Mouse (Mus musculus): ENCODE results near the gene Igf1r.

Gene Igf1r

GRCm38 (mm10) chr7:67958045-67958444 lies 5.4 kb downstream of the Igf1r start:
- DNase-seq (ENCODE audit: low spot score): peak; percentile 53

GRCm38 (mm10) chr7:67960701-67961100 lies 8.1 kb downstream of the Igf1r start:
- no peak for DNase-seq (ENCODE audit: low spot score)

GRCm38 (mm10) chr7:67961567-67962267 lies 9.1 kb downstream of the Igf1r start:
- DNase-seq (ENCODE audit: low spot score): peak; percentile 87

DNA sequence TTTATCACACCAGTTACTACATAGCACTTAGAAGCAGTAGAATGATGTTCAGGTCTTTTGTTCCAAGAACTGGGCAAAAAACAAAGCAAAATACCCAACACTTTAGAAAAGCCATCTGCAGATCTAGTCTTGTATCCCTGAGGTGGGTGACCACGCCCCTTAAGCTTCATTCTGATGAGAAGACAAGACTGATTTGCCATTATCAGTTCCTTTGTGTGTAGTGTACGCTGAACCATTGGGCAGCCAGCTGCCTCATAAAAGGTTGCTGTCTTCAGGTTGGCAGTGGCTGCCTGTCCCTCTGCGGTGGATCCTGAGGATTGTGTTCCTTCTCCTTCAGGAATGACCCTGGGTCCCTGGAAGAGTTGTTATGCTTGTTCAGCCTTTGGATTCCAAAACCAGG lies 11.1 kb downstream of the Igf1r start:
- DNase-seq (ENCODE audit: low spot score): no peak

GRCm38 (mm10) chr7:67968394-67968793 lies 15.8 kb downstream of the Igf1r start:
- peak; percentile 18 for DNase-seq (ENCODE audit: low spot score)

- no peak for DNase-seq (ENCODE audit: low spot score)
These were observed 16.4 kb downstream of the Igf1r start for GRCm38 (mm10) chr7:67969076-67969475.

DNA sequence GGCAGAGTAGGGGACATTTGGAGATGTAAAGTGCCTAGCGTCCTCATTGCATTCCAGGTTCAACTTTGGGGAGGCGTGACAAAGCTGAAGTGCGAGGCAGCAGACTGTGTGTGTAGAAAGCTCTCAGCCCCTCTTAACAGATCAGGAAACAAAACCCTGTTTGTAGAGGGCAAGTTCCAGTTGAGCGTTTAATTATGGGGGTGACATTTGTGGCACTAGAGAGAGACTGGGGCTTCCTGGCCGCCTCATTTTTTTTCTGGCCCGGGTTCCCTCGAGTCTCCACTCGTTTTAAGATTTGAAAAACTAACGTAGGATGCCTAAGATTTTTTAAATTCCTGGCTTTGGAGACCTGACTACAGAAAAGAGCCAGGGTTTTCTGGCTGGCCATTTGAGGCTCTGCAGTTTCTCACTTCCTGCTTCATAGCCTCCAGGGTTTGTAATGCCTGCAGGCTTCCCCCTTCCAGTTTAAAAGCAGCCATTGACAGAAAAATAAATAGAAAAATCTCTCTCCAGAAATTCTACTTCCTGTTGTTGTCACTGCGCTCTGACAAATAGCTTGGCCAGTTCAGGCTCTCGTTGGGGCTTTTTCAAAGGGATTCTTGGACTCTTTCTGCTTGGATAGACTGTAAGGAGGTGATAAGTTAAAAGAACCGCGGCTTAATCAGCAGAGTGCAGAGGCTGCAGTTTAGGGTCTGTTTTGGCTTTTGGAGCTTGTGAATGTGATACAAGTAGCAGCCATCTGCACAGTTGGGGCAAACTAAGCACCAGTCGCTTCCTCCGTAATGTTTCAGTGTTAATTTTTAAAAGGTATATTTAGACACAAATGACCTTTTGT lies 20.8 kb downstream of the Igf1r start:
- peak; percentile 39 for DNase-seq (ENCODE audit: low spot score)

DNA sequence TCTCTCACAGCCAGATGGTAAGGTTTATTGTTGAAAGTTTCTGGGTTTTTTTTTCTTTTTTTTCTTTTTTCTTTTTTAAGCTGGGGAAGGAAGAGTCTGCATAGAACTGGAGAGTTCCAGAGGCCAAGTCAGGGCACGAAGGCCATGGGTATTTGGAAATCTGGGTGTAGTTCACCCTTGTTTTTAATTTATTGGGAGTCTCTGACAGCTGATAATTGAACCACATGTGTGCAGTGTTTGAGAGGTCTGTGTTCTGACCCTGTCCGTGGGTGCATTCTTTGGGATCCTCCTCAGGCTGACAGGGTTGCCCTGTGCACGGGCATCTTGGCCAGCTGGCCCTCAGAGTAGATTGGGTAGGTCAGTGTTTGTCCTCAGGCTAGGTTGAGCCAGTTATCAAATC lies 29.3 kb downstream of the Igf1r start:
- no peak for DNase-seq (ENCODE audit: low spot score)

DNA sequence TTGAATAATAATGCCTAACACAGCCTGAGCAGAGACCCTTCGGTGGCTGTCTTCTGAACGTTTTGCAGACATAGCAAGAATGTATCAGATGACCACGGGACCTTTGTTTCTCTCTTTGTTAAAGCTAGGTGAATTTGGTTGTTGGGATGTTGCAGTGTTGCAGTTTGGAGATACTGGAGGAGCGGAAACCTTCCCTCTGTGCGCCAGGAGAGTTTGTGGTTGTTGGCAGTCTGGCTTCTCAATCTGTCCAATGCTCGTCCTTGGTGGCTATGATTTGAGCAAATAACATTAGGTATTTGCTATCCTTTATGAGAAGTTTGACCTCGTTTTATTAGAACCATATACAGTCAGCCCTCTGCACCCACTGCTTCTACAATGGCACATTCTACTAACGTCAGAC lies 30.2 kb downstream of the Igf1r start:
- no peak for DNase-seq (ENCODE audit: low spot score)

- no peak for DNase-seq (ENCODE audit: low spot score)
These were observed 30.8 kb downstream of the Igf1r start for GRCm38 (mm10) chr7:67983451-67983850.

GRCm38 (mm10) chr7:67985003-67985416 lies 32.4 kb downstream of the Igf1r start:
- no peak for DNase-seq (ENCODE audit: low spot score)

DNA sequence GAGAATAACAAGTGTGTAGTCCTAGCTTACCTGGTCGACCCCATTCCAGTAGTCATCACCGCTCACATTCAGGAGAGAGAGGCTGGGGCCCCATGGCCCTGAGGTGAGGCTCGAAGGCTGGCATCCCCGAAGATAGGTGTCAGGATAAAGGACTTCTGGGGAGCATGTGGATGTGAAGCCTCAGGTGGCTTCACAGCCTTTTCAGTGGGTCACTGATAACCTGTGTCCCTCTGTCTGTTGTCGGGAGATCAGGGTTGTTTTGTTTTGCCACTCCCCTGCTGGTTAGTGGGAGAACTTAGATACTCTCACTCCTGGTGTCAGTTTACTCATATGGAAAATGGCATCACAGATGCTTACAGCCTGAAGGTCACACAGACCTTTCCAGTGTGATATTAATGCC lies 32.9 kb downstream of the Igf1r start:
- no peak for DNase-seq (ENCODE audit: low spot score)

GRCm38 (mm10) chr7:67986277-67986676 lies 33.6 kb downstream of the Igf1r start:
- DNase-seq (ENCODE audit: low spot score): no peak

DNA sequence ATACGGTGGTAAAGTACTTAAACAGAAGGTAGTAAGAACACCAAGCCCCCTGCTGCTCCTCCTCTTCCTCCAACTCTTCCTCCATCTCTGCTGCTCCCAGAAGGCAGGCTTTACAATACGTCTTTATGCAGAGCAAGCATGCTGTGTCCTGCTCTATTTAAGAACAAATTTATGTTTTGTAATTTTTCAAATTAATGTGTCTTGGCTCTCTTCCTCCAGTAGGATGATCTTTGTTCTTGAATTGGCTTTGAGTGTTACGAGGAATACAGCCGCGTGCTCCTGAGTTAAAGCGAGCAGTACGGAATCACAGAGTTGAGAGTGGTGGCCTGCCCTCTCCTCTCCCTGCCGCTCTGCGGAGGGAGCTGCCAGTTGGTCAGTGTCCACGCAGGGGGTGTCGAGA lies 34.2 kb downstream of the Igf1r start:
- no peak for DNase-seq (ENCODE audit: low spot score)

- DNase-seq (ENCODE audit: low spot score): no peak
These were observed 36.7 kb downstream of the Igf1r start for GRCm38 (mm10) chr7:67989376-67989775.

DNA sequence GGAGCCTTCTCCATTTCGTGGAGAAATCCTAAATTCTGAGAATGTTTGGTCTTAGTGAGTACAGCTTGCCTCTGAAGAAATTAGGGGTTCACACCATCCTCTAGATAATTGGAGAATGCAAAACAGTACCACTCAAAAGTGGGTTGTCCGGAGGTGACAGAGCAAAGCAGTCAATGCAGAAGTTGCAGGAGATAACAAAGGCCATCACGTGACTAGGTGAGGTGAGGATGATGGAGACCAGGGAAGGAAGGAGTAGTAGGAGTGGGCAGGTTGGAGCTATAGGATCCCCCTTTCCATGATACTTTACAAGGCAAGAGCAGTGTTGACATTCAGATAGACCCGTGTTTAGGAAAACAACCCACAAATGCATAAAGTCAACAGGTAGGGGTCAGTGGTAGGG lies 41.0 kb downstream of the Igf1r start:
- no peak for DNase-seq (ENCODE audit: low spot score)

DNA sequence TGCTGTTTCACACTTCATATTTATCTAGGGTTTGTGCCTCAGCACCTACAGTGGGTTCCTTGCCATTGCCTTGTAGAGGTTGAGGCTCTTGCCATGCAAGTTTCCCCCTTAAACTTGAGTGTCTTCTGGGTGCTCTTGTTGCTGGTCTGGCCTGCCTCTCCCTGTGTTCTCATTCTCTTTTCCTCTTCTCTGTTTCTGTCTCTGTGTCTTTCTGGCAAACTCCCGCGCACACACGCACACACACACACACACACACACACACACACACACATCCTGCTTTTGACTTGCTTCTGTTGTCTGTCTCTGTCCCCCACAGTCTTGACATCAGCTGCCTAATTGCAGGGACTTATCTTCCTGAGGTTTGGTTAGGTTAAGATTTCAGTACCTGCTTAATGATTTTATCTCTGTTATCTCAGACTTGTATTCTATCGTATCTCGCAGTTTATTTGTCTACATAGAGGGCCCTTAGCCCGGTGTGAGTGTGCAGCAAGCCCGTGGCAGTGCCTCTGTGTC lies 41.8 kb downstream of the Igf1r start:
- DNase-seq (ENCODE audit: low spot score): no peak

GRCm38 (mm10) chr7:67995276-67995675 lies 42.6 kb downstream of the Igf1r start:
- DNase-seq (ENCODE audit: low spot score): no peak

DNA sequence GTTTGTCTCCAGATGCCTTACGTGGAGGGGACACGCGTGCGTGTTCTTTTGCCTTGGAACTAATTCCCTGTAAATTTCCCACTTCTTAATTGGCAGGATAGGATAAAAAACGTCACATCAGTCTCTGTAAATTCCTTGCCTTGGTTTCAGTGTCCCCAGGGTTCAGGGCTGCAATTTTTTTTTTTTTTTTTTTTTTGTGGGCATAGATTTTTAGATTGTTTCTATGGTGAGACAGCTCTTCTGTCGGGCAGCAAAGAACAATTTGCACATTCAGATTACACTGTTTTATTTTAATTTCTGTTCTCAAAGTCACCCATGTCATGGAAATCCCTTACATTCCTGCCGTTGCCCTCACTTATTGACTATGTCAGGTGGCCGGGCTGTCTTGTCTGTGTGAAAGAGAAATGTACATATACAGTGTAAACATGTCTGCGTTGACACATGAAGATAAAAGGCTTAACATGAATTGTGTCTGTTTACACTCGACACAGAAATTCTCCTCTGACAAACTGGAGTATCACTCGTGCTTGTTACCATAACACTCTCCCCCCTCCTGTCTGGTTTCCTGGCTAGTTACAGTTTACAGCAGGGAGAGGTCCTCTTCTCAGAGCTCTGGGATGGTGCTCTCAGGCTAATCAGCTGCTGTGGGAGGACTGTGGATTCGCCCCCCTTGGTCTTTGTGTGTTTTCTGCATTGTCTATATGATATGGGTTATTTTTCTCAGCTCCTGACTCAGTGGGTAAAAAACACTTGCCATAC lies 43.8 kb downstream of the Igf1r start:
- DNase-seq (ENCODE audit: low spot score): peak; percentile 30

GRCm38 (mm10) chr7:68001269-68001668 lies 48.6 kb downstream of the Igf1r start:
- no peak for DNase-seq (ENCODE audit: low spot score)

DNA sequence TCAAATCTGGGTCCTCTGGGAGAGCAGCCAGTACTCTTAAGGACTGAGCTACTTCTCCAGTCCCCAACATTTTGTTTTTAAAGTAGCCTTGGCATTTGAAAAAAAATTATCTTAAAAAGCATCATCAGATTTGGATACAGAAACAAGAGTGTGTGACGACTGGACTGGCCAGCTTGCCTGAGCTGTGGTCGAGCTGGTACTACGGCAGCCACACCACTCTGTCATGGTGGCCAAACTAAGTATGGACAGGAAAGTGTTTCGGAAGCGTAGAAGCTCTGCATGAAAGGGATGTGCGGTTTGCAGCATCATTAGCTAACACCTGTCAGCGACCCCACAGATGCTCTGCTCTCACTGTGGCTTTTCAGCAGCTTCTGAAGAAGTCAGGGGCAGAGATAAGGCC lies 53.4 kb downstream of the Igf1r start:
- no peak for DNase-seq (ENCODE audit: low spot score)

GRCm38 (mm10) chr7:68006496-68006895 lies 53.9 kb downstream of the Igf1r start:
- DNase-seq (ENCODE audit: low spot score): no peak

DNA sequence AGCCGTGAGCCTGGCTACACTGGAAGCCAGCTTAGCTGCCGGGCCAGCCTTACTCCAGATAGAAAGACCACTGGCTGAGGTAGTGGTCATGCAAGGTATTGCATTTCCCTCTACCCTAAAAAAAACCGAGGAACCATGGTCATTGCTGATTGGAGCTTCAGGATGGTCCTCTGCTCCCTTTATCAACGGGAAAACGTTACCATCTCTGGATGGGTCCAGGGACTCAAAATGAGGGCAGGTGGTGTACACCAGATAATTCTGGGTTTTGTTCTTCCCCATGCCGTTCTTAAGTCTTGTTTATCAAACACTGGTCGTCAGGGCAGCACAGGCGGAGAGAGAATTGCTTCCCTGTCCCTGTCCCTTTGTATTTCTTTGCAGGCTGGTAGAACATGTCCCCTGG lies 57.0 kb downstream of the Igf1r start:
- DNase-seq (ENCODE audit: low spot score): no peak
